Mouse (Mus musculus) heart, postnatal 10 days (tissue): ENCODE data around the gene Olfr1359. TPM values are rescaled to one million over a fixed set of nuclear protein-coding genes. Genes with fewer than 3 reads are reported as not detected.
A peak's percentile ranks its signal among the peaks of the same experiment; 100 is the strongest.
"Not testable (repeated sequence)": the region's sequence is repeated elsewhere in the genome, so short reads cannot be mapped to it uniquely, and the experiment has no call there.

Experiments used
- DNase-seq, 2 experiments: peaks; one replicate each; pipeline ENCODE4 v3.0.0; 2021
- intact Hi-C: fragments of 180-260 bp; cut with DNase I; formaldehyde crosslinking; loops from one replicate; pipeline ENCODE4 v1.15.1; 2025
- total RNA-seq, 2 experiments: library from RNA; stranded (reverse); gene quantifications; 2 replicates each; pipeline ENCODE4 v1.2.3; 2021

The Olfr1359 gene
- not detected for total RNA-seq

DNA sequence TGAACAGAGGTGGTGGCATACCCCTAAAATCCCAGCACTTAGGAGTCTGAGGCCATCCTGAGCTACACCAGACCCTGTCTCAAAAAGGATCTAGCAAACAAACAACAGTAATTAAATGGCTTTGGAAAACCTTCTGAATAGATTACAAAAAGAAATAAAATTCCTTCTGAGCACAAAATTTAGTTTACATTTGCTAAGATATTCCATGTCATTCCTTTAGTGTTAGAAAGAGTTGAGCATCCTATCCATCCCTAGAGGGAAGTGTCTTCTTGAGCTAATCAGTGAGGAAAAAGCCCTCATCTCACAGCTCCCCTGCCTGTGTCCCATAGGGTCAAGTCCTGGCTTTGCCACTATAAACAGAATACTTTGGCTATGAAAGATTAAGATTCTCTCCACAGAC is at the start of gene Olfr1359:
Gene Olfr1359, plus strand, starts transcription at position 301 of the 400 bp plus-strand sequence.
- intact Hi-C loops: no loop called here
- no peak for DNase-seq

DNA sequence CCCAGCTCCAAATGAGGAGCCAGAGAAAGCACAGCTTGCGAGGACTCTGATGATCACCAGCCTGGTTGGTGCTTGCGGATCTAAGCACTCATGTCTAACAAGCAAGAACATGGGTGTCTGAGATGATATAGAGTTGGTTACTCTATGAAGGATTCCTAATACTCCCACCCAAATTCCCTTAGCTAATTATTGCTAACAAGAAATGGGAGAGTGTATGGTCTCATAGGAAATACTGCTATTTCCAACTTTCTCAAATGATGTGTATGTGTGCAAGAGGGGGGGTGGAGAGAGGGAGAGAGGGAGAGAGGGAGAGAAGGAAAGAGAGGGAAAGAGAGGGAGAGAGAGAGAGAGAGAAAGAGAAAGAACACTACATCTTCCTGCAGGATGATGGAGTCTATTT is 34.6 kb upstream of the Olfr1359 start, which contains the start of gene Olfr1361:
Gene Olfr1361, minus strand, starts transcription at position 101 of the 400 bp plus-strand sequence.
- DNase-seq: no peak
- intact Hi-C loops: no loop called here

DNA sequence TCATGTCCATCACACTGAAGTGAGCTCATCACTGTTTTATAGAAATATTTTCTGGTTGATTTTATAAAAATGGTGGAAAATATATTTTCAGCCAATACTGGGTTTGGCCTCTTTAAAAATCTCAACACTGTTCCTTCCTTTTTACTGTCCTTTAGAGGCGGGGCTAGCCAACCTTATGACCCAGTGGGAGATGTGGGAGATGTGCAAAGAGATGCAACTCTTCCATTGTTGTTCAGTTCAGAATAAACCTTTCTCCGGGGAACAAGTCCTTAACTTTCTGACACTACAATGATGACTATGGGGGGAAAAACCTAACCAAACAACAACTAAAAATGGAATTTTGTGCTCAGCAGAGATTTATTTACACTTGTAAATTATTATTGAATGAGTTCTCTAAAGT is 20.6 kb upstream of the Olfr1359 start, which contains the start of gene Olfr1360:
Gene Olfr1360, minus strand, starts transcription at position 101 of the 400 bp plus-strand sequence.
- DNase-seq: no peak
- intact Hi-C loops: no loop called here

DNA sequence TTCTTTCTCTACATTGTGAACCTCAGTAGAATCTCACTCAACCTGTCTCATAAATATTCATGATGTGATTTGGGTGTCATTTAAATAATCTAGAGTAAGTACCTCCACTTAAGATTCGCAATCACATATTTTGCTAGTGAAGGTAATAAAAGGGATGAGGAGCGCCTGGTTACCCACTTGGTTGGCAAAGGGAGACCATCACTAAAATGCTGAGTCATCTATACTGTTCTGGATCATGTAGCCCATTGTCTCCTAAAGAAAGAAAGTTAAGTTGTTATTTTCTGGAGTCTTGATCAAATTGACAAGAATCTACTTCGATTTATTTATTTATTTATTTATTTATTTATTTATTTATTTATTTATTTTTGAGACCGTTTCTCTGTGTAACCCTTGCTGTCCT is 8.8 kb downstream of the Olfr1359 start:
- intact Hi-C loops: no loop called here
- DNase-seq: no peak

DNA sequence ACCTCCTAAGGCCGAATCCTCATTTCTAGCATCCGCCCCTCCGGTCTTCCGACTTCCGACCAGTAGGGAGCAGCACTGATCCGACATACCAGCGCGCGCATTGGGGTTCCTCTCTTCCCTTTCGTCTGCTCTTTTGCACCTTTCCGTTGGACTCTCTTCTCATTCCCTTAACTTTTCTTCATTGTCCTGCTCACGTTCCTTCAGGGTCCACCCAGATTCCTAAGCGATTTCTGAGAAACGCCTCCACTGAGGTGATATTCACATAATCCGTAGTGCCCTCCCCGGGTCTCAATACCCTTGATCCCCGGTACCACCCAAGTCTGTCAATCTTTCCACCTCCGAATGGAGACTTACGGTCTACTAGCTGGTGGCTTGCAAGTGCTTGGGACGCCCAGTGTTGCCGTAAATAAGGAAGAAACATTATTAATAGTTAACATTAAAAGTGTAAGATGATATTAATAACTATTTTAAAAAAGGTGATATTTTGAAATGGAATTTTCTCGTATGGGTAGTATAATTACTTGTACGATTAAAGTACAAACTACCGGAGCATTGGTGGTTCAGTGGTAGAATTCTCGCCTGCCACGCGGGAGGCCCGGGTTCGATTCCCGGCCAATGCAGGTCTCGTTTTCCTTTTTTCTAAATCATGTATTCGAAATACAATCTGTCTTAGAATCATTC is 12.3 kb downstream of the Olfr1359 start:
- intact Hi-C loops: loop anchor here (2.0 to 10.0 kb wide), 7 partner anchors 75 to 1807 kb away; partner anchors contain the start of genes Zfp184 and Zkscan3
- DNase-seq: peak; percentile 93 to 94

DNA sequence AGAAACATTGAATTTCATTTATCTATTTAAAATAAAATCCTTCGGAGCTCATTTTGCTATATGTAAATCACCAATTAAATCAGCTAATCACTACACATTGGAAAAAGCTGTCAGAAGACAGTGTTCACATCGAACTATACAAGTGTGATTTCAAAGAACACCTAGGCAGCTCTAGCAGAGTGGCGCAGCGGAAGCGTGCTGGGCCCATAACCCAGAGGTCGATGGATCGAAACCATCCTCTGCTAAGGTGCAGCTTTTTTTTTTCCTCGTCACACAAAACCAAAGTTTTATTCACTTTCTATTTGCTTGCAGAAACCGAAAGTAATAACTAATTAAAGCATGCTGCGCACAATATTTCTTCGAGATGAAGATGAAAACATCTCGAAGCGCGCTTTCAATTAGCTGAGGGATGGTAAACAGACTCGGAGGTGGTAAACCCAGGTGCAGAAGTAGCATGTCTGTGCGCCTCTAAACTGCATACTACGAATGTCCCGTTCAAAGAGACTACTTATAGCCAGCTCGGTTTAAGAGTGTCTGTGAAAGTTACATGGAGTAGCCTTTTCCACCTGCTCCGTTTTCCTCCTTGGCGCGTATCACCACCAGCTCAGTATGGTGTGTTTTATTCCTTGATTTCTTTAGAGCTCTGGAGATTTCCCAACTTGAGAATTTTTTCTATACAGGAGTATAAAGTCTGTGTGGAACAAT is 13.1 kb downstream of the Olfr1359 start:
- DNase-seq: peak; percentile 82 to 87
- intact Hi-C loops: loop anchor here (2.0 to 10.0 kb wide), 7 partner anchors 74 to 1806 kb away; partner anchors contain the start of genes Zfp184 and Zkscan3

DNA sequence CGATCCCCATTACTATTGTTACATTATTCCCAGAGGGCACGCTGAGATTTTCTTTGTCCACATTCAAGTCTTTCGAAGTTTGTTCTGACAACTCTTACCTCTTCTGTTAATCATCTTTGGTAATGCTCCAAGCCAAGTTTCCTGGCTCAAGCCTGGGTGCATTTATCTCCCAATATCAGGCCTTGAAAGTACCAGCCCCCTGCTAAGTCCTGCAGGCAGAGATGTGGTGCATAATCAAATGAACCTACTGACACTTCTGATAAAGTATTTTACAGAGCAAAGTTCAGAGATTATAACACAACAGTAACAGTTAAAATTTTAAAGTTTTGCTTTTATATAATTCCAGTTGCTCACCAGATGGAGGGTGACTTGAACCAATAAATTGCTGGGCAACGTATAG is 13.8 kb downstream of the Olfr1359 start:
- no peak for DNase-seq
- intact Hi-C loops: loop anchor here (2.0 to 10.0 kb wide), 7 partner anchors 73 to 1806 kb away; partner anchors contain the start of genes Zfp184 and Zkscan3

DNA sequence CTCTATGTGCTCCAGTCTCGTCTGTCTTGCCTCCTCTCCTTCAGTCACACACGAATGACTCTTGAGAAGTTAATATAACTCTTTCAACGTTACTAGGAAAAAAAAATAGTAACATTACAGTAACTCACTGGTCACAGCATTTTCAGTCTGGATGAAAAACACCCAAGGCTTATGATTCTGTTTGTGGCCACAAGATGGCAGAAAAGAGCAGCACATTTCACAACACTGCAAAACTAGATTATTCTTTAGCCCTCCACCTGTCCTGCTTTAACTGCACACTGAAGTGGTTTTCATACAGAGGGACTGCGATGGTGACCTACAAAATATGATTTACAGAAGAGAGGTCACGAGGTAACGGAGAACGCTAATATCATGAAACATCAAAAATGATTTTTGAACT is 16.8 kb downstream of the Olfr1359 start:
- DNase-seq: peak; percentile 77 to 83
- intact Hi-C loops: loop anchor here (1.0 to 10.0 kb wide), 8 partner anchors 20 to 1803 kb away; partner anchors contain the start of genes Hist1h4i, Zfp184 and Zkscan3

DNA sequence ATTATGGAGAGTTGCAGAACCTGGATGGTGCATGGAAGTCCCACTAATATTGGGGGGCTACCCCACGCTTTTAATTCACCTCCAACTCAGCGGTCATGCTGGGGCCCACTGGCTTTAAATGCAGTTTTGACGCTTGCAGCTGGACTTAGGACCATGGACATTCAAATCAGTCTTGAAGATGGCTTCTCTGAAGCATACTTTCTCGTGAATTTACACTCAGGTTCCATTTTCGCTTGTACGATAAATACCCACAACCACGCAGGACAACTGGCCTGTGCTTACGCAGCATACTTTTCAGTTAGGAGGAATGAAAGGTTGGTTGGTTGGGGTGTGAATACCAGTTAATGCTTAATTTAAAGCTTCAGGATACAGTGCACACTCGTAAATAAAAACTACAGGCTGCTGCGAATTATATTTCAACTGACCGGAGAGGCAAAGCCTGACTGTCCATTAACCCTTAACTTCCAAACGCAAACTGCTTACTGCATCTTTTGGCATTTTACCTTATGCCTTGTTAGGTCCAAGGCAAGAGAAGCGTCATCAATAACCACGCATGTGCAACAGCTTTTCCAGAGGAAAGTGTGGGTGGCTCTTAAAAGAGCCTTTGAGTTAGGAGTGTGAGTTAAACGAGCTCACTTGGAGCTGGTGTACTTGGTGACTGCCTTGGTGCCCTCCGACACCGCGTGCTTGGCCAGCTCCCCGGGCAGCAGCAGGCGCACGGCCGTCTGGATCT is 17.4 kb downstream of the Olfr1359 start:
- intact Hi-C loops: loop anchor here (2.0 to 10.0 kb wide), 3 partner anchors 230 to 326 kb away; partner anchors contain the start of genes Hist1h4i, Zfp184 and Zkscan3
- peak; percentile 11 to 23 for DNase-seq

DNA sequence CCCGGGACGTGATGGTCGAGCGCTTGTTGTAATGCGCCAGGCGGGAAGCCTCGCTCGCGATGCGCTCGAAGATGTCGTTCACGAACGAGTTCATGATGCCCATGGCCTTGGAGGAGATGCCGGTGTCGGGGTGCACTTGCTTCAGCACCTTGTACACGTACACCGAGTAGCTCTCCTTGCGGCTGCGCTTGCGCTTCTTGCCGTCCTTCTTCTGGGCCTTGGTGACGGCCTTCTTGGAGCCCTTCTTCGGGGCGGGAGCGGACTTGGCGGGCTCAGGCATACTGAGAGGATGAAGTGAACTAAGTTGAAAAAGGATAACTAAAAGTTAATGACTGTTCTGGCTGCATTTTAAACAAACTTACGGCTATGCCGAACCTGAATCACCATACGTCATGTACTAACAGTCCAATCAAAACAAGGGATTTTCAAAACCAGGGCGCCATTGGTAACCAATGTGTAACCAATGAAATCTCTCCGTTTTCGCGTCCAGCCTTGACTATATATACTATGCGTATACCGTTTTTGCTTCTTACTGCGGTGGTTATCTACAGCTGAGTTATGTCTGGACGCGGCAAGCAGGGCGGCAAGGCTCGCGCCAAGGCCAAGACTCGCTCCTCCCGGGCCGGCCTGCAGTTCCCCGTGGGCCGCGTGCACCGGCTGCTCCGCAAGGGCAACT is 18.1 kb downstream of the Olfr1359 start, which contains the start of the genes Hist1h2bl and Hist1h2ai:
Gene Hist1h2bl, minus strand, starts transcription at position 280 of the 676 bp plus-strand sequence.
Gene Hist1h2ai, plus strand, starts transcription at position 559 of the 676 bp plus-strand sequence.
- intact Hi-C loops: loop anchor here (2.0 to 10.0 kb wide), 3 partner anchors 229 to 325 kb away; partner anchors contain the start of genes Hist1h4i, Zfp184 and Zkscan3

DNA sequence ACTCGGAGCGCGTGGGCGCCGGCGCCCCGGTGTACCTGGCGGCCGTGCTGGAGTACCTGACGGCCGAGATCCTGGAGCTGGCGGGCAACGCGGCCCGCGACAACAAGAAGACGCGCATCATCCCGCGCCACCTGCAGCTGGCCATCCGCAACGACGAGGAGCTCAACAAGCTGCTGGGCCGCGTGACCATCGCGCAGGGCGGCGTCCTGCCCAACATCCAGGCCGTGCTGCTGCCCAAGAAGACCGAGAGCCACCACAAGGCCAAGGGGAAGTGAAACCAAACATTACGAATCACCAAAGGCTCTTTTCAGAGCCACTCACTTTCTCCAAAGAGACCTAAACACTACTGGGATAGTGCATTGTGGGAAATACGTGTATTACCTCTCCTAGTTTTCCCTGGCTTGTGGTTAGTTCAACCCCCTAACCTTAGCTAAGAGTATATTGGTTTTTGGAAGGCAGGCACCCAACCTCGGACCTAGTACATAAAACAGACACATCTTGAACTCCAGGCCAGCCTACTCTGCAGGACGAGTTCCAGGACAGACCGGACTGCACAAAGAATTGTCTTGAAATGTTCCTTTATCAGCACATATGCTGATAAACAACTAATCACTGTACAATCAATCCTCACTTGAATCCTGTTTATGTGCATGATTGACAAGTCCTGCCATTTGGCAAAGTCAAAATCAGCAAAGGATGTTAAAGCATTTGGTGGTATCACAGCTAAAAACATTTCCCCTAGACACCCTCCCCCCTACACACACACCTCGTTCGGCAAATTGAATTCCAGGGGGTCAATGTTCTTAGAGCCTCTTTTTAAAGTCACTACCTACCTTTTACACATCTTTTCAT is 18.9 kb downstream of the Olfr1359 start:
- peak; percentile 32 to 47 for DNase-seq

More for the DNA sequence above, 18.1 kb downstream of the Olfr1359 start, which contains the start of the genes Hist1h2bl and Hist1h2ai:
- peak; percentile 84 to 88 for DNase-seq

DNA sequence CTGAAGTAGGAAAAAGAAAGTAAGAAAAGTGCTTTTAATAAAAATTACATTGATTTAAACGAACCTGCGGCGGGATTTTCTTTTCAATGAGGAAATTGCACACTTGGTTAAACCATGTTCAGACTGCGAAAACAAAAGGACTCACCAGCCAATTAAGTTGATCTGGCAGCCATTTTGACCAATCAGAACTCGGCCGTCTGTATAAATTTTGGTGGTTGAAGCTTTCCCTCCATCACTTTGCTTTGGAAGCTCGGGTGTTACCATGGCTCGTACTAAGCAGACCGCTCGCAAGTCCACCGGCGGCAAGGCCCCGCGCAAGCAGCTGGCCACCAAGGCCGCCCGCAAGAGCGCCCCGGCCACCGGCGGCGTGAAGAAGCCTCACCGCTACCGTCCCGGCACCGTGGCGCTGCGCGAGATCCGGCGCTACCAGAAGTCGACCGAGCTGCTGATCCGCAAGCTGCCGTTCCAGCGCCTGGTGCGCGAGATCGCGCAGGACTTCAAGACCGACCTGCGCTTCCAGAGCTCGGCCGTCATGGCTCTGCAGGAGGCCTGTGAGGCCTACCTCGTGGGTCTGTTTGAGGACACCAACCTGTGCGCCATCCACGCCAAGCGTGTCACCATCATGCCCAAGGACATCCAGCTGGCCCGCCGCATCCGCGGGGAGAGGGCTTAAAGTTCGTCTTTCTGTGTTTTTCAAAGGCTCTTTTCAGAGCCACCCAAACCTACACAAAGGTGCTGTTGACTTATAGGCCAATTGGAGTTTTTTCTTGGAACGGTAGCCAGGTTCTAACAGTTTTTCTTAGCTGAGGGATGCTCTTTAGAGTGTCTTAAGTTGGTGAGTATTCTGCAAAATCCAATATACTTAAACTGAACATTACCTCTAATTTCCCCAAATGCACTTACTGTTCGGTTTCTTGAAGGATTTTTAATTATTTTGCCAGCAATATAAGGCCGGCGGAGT is 19.8 kb downstream of the Olfr1359 start, which contains the start of gene Hist1h3h:
Gene Hist1h3h, plus strand, starts transcription at position 263 of the 961 bp plus-strand sequence.
- intact Hi-C loops: loop anchor here (10.0 kb wide), 2 partner anchors 227 to 313 kb away; partner anchors contain the start of genes Zfp184 and Zkscan3
- DNase-seq: peak; percentile 88

More for the DNA sequence above, 18.9 kb downstream of the Olfr1359 start:
- intact Hi-C loops: loop anchor here (10.0 kb wide), 2 partner anchors 228 to 312 kb away; partner anchors contain the start of genes Zfp184 and Zkscan3

DNA sequence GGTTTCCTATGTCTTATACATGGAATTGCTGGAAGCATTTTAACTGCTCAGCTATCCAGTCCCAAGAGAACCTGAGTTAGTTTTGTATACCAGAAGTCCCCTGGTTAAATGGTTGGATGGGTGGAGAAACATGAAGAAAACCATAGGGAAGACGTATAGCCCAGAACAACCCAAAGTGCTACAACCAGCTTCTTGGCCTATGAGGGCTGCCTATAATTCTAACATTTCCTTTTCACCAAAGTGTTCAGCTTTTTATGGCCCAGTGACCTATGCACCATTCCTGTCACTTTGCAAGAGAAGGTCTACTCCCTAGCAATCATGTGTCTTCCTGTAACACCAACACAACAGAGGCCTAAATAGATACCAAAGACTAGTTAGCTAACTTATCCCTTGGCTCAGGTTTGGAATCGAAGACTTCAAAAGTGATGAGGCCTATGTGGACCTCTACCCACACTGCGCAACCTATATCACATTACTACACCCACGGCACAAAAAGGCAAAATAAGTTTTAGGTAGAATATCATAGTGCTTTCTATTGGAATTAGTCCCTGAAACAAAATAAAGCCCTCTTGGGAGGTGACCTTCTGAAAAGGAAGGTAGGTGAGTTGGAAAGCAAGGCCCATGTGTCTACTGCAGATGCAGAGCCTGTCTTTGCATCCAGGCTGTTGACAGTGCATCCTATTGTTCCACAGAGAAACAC is 20.6 kb downstream of the Olfr1359 start:
- no peak for DNase-seq
- intact Hi-C loops: loop anchor here (10.0 kb wide), 2 partner anchors 226 to 314 kb away; partner anchors contain the start of genes Zfp184 and Zkscan3

DNA sequence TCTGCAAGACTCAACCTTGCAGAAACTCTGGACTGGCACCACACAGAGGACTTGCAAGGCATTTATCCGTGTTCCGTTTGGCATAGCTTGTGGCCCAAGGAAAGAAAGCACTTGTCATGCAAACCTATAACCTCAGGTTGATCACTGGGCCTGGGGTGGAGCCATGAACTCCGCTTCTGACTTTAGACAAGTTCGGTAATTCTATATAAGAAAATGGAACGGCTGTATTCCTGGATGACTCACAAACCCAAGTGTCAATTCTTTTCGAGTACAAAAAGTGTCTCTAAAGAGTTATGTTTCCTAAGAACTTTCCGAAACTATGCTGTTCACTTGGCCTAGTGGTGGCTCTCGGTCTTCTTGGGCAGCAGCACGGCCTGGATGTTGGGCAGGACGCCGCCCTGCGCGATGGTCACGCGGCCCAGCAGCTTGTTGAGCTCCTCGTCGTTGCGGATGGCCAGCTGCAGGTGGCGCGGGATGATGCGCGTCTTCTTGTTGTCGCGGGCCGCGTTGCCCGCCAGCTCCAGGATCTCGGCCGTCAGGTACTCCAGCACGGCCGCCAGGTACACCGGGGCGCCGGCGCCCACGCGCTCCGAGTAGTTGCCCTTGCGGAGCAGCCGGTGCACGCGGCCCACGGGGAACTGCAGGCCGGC is 23.3 kb downstream of the Olfr1359 start:
- intact Hi-C loops: loop anchor here (5.0 kb wide), 1 partner anchor 56 kb away; no protein-coding TSS in a partner anchor
- not testable (repeated sequence) for DNase-seq

DNA sequence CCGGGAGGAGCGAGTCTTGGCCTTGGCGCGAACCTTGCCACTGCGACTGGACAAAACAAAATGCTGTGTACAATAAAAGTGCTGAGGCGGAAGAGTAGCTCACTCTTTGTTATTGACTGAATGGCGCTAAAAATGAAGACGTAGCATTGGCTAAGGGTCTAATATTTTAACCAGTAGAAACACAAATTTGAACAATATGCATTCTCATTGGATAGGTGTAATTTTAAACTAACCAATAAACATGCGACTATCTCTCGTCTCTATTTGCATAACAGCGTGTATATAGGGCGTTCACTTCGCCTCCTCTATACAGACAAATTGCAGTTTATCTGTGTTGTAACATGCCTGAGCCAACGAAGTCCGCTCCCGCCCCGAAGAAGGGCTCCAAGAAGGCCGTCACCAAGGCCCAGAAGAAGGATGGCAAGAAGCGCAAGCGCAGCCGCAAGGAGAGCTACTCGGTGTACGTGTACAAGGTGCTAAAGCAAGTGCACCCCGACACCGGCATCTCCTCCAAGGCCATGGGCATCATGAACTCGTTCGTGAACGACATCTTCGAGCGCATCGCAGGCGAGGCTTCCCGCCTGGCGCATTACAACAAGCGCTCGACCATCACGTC is 24.0 kb downstream of the Olfr1359 start, which contains the start of gene Hist1h2bm:
Gene Hist1h2bm, plus strand, starts transcription at position 288 of the 616 bp plus-strand sequence.
- intact Hi-C loops: loop anchor here (5.0 kb wide), 1 partner anchor 55 kb away; no protein-coding TSS in a partner anchor
- peak; percentile 71 to 74 for DNase-seq
